Mouse (Mus musculus): ENCODE measurements around the gene Btbd9. TPM values are rescaled to one million over a fixed set of nuclear protein-coding genes. Genes with fewer than 3 reads are reported as not detected.

Gene Btbd9
- polyA plus RNA-seq, 1 experiment from 2014 or later: 27.6 TPM

DNA sequence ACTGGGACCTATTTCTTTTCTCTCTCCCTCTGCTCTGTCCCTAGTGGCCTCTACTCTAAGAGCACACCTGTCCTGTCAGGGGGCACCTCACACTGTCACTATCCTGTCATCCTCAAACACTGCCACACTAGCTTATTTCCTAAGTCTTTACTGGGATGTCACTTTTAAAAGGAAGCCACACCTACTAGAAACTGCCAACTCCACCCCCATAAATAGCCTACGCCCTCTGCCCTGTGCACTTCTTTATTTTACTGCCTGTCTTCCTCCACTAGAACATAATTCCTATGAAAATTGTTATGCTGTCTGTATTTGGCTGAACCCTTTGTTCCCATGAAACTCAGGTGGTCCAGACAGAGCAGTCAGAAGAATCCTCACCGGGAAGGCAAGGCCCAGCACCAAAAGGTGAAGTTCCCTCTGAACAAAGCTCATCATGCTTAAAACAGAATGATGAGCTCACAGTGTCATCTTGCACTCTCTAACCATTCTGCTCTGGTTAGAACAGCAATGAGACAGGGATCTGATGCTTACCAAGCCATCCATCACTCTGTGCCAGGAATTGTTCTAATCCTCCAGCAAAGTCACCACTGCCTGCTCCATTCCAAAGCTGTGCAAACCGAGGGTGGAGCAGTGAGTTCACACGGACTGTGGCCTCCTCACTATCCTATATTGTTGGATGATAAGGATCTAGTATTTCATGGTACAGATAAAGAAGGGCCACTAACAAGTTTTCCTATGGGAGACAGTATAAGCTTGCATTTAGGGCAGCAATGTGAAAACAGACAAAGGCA, 91.0 kb downstream of the Btbd9 start:
- no peaks in the 10 kb centered on the region for H3K27me3 ChIP-seq
- in situ Hi-C loops (cut with MboI; ENCODE audit: low pct_unique_long_range_greater_than_20kb): no loop called here
- ATAC-seq (no peak), DNase-seq (ENCODE audit: low read depth, low spot score) (no peak)
- POLR2A ChIA-PET: interaction anchor here (0.7 kb wide), 1 partner anchor 581 kb away, joined by 3 read pairs; no protein-coding TSS in a partner anchor
- CTCF ChIA-PET: interaction anchor here (1.3 to 1.7 kb wide), 2 partner anchors 12 to 41 kb away, joined by 3 read pairs; no protein-coding TSS in a partner anchor
- TF ChIP-seq CTCF (IDR thresholded peaks at IDR 0.05): no peak

GRCm38 (mm10) chr17:30484446-30485066, 91.7 kb downstream of the Btbd9 start:
- no peak for TF ChIP-seq CTCF (IDR thresholded peaks at IDR 0.05)
- ChIA-PET CTCF (interaction anchor here (1.3 to 1.7 kb wide), 2 partner anchors 12 to 42 kb away, joined by 3 read pairs; no protein-coding TSS in a partner anchor), POLR2A (no interaction called here)
- ATAC-seq (no peak), DNase-seq (ENCODE audit: low read depth, low spot score) (no peak)
- no peaks in the 10 kb centered on the region for H3K27me3 ChIP-seq
- in situ Hi-C loops (cut with MboI; ENCODE audit: low pct_unique_long_range_greater_than_20kb): no loop called here

DNA sequence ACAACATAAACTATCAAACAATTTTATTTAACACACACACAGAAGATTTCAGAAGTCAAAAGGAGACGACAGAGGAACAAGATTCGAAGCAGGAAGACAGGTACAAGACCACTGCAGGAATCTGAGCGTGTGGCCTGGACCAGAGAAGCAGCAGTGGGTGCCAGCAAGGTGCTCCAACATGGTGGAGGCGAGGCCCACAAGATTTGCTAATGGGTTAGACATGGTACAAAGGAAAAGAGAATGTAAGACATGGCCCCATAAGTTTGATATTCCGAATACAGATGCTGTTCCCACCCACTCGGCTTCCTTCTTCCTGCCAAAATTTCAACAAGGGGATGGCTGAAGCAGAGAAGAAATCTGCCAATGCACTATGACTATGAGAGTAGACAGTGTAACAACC, 94.5 kb downstream of the Btbd9 start:
- no peaks in the 10 kb centered on the region for H3K27me3 ChIP-seq
- no peak for TF ChIP-seq CTCF (IDR thresholded peaks at IDR 0.05)
- DNase-seq (ENCODE audit: low read depth, low spot score) (no peak), ATAC-seq (no peak)
- CTCF ChIA-PET: no interaction called here
- in situ Hi-C loops (cut with MboI; ENCODE audit: low pct_unique_long_range_greater_than_20kb): no loop called here
- POLR2A ChIA-PET: no interaction called here

- CTCF ChIA-PET: no interaction called here
These were observed 94.9 kb downstream of the Btbd9 start for GRCm38 (mm10) chr17:30481341-30481740.

DNA sequence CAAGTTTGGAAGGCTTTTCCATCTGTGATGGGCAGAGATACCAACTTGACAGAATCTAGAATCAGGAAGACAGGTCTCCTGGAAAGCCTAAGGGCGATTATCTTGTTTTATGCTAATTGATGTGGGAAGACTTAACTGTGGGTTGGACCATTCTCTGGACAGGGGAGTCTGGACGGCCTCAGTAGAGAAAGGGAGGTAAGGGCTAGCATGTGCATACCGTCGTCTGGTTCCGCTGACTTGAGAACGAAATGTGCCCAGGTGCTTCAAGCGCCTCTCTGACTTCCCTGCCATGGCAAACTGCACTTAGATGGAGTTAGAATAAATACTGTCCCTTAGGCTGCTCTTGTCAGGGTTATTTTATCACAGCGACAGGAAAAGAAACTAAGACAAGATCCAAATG, 95.9 kb downstream of the Btbd9 start:
- no peak for TF ChIP-seq CTCF (IDR thresholded peaks at IDR 0.05)
- no peaks in the 10 kb centered on the region for H3K27me3 ChIP-seq
- CTCF ChIA-PET: interaction anchor here (2.8 kb wide), 1 partner anchor 9 kb away, joined by 8 read pairs; no protein-coding TSS in a partner anchor
- in situ Hi-C loops (cut with MboI; ENCODE audit: low pct_unique_long_range_greater_than_20kb): no loop called here
- no peak for DNase-seq (ENCODE audit: low read depth, low spot score)
- POLR2A ChIA-PET: interaction anchor here (1.7 kb wide), 1 partner anchor 36 kb away, joined by 3 read pairs; no protein-coding TSS in a partner anchor
- no peak for ATAC-seq

More at GRCm38 (mm10) chr17:30481341-30481740, 94.9 kb downstream of the Btbd9 start:
- ATAC-seq (no peak), DNase-seq (ENCODE audit: low read depth, low spot score) (no peak)
- no peaks in the 10 kb centered on the region for H3K27me3 ChIP-seq
- no peak for TF ChIP-seq CTCF (IDR thresholded peaks at IDR 0.05)
- POLR2A ChIA-PET: interaction anchor here (0.7 kb wide), 1 partner anchor 1257 kb away, joined by 3 read pairs; no protein-coding TSS in a partner anchor
- in situ Hi-C loops (cut with MboI; ENCODE audit: low pct_unique_long_range_greater_than_20kb): no loop called here

DNA sequence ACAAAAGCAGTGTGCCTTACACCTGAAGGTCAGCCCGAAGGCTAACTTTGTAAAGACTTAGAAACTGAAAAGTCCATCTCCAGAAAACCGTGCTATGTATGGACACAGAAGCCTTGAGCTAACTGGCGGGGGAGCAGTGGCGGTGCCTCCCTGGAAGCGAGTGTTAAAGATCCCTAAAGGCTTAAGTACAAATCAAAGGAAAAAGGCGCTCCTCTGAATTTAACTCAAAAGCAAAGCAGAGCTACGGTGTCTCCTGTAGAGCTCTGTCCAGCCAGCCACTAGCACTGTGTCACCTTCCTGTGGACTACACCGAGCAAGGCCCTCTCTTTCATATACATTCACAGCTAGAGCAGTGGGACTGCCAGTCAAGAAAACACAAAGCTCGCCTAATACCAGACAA, 98.1 kb downstream of the Btbd9 start:
- ATAC-seq: no peak
- no peak for DNase-seq (ENCODE audit: low read depth, low spot score)
- TF ChIP-seq CTCF (IDR thresholded peaks at IDR 0.05): no peak
- ChIA-PET CTCF (interaction anchor here (2.8 kb wide), 1 partner anchor 11 kb away, joined by 8 read pairs; no protein-coding TSS in a partner anchor), POLR2A (no interaction called here)
- in situ Hi-C loops (cut with MboI; ENCODE audit: low pct_unique_long_range_greater_than_20kb): no loop called here
- no peaks in the 10 kb centered on the region for H3K27me3 ChIP-seq

- TF ChIP-seq CTCF (IDR thresholded peaks at IDR 0.05): no peak
- no peaks in the 10 kb centered on the region for H3K27me3 ChIP-seq
- ChIA-PET POLR2A (no interaction called here), CTCF (interaction anchor here (1.6 kb wide), 1 partner anchor 15 kb away, joined by 4 read pairs; no protein-coding TSS in a partner anchor)
- DNase-seq (ENCODE audit: low read depth, low spot score) (no peak), ATAC-seq (no peak)
- in situ Hi-C loops (cut with MboI; ENCODE audit: low pct_unique_long_range_greater_than_20kb): no loop called here
These were observed 101.7 kb downstream of the Btbd9 start for GRCm38 (mm10) chr17:30474561-30474960.

DNA sequence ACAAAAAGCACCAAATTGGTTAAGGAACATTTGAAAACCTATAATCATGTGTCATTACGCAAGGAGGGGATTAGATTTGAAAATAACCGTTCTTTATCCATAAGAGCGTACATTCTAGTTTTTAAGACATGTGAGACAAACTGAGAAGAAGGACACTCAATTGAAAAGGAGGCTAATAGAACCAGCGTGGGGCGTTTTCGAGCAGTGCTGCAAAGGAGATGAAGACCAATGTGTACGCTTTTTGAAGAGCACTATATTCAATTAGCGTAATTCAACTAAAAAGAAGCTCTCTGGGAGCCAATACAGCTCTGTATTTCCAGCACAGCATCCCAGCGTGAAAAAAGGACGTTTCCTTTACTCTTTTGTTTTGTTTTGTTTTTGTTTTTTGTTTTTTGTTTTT, 103.5 kb downstream of the Btbd9 start:
- DNase-seq (ENCODE audit: low read depth, low spot score) (no peak), ATAC-seq (no peak)
- in situ Hi-C loops (cut with MboI; ENCODE audit: low pct_unique_long_range_greater_than_20kb): no loop called here
- H3K27me3 ChIP-seq: no peaks in the 10 kb centered on the region
- POLR2A ChIA-PET: no interaction called here
- CTCF ChIA-PET: no interaction called here
- no peak for TF ChIP-seq CTCF (IDR thresholded peaks at IDR 0.05)

- no peak for DNase-seq (ENCODE audit: low read depth, low spot score)
- POLR2A ChIA-PET: no interaction called here
- TF ChIP-seq CTCF (IDR thresholded peaks at IDR 0.05): no peak
- CTCF ChIA-PET: no interaction called here
- no peaks in the 10 kb centered on the region for H3K27me3 ChIP-seq
- ATAC-seq: no peak
- in situ Hi-C loops (cut with MboI; ENCODE audit: low pct_unique_long_range_greater_than_20kb): no loop called here
These were observed 104.8 kb downstream of the Btbd9 start for GRCm38 (mm10) chr17:30471512-30471911.

- DNase-seq (ENCODE audit: low read depth, low spot score) (no peak), ATAC-seq (peak; percentile 21)
- CTCF ChIA-PET: interaction anchor here (1.0 kb wide), 1 partner anchor 452 kb away, joined by 3 read pairs; no protein-coding TSS in a partner anchor
- POLR2A ChIA-PET: no interaction called here
- in situ Hi-C loops (cut with MboI; ENCODE audit: low pct_unique_long_range_greater_than_20kb): no loop called here
- no peaks in the 10 kb centered on the region for H3K27me3 ChIP-seq
- no peak for TF ChIP-seq CTCF (IDR thresholded peaks at IDR 0.05)
These were observed 105.5 kb downstream of the Btbd9 start for GRCm38 (mm10) chr17:30470790-30471189.

DNA sequence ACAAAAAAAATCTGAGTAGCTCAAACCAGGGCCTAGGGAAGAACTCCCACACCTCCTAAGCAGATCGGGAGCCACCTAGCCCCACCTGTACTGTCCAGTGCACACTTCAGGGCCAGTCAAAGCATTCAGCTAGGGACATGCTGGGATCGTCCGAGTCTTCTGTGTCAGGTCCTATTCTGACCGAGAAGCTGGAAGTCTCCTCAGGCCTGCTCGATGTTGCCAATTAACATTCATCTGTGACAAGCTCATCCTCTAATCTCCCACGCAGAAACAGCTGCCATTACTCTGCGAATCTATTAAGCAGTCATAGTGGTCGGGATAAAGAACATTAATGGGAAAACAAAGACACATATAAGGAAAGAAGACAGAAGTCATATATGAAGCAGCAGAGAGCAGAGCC, 106.0 kb downstream of the Btbd9 start:
- CTCF ChIA-PET: interaction anchor here (0.9 to 1.0 kb wide), 2 partner anchors 70 to 452 kb away, joined by 3 read pairs; no protein-coding TSS in a partner anchor
- ATAC-seq (no peak), DNase-seq (ENCODE audit: low read depth, low spot score) (no peak)
- no peak for TF ChIP-seq CTCF (IDR thresholded peaks at IDR 0.05)
- no peaks in the 10 kb centered on the region for H3K27me3 ChIP-seq
- POLR2A ChIA-PET: no interaction called here
- in situ Hi-C loops (cut with MboI; ENCODE audit: low pct_unique_long_range_greater_than_20kb): no loop called here
